Mouse (Mus musculus): Measurements from ENCODE around the gene Sbf1.

The Sbf1 gene

GRCm38 (mm10) chr15:89314511-89315189, 461 bp downstream of the Sbf1 start:
- peak; percentile 31 for DNase-seq

- no peak for DNase-seq
Observed at GRCm38 (mm10) chr15:89314107-89314506, 1.0 kb downstream of the Sbf1 start.

- DNase-seq: no peak
Observed at GRCm38 (mm10) chr15:89313359-89313758, 1.8 kb downstream of the Sbf1 start.

- DNase-seq: peak; percentile 57
Observed at GRCm38 (mm10) chr15:89309962-89310498, 5.1 kb downstream of the Sbf1 start.

- no peak for DNase-seq
Observed at GRCm38 (mm10) chr15:89308406-89309139, 6.5 kb downstream of the Sbf1 start.

GRCm38 (mm10) chr15:89307461-89307860, 7.7 kb downstream of the Sbf1 start:
- DNase-seq: no peak

- no peak for DNase-seq
Observed at GRCm38 (mm10) chr15:89305966-89306365, 9.1 kb downstream of the Sbf1 start.

GRCm38 (mm10) chr15:89300600-89300999, 14.5 kb downstream of the Sbf1 start:
- no peak for DNase-seq

GRCm38 (mm10) chr15:89300180-89300579, 14.9 kb downstream of the Sbf1 start:
- DNase-seq: no peak

GRCm38 (mm10) chr15:89297695-89298094, 17.4 kb downstream of the Sbf1 start:
- no peak for DNase-seq

- DNase-seq: no peak
Observed at GRCm38 (mm10) chr15:89296465-89296864, 18.6 kb downstream of the Sbf1 start.

- no peak for DNase-seq
Observed at GRCm38 (mm10) chr15:89295580-89296165, 19.4 kb downstream of the Sbf1 start.

- DNase-seq: no peak
Observed at GRCm38 (mm10) chr15:89293778-89294177, 21.3 kb downstream of the Sbf1 start.

- DNase-seq: no peak
Observed at GRCm38 (mm10) chr15:89292795-89293194, 22.3 kb downstream of the Sbf1 start.

- no peak for DNase-seq
Observed at GRCm38 (mm10) chr15:89291521-89291920, 23.6 kb downstream of the Sbf1 start.

- no peak for DNase-seq
Observed at GRCm38 (mm10) chr15:89289455-89289854, 25.7 kb downstream of the Sbf1 start.

GRCm38 (mm10) chr15:89288227-89288767, 26.8 kb downstream of the Sbf1 start:
- no peak for DNase-seq

GRCm38 (mm10) chr15:89286582-89286981, 28.5 kb downstream of the Sbf1 start:
- no peak for DNase-seq

- no peak for DNase-seq
Observed at GRCm38 (mm10) chr15:89286114-89286513, 29.0 kb downstream of the Sbf1 start.

- no peak for DNase-seq
Observed at GRCm38 (mm10) chr15:89285478-89285877, 29.6 kb downstream of the Sbf1 start.

- DNase-seq: no peak
Observed at GRCm38 (mm10) chr15:89285004-89285403, 30.1 kb downstream of the Sbf1 start.

GRCm38 (mm10) chr15:89284094-89284493, 31.0 kb downstream of the Sbf1 start:
- no peak for DNase-seq

GRCm38 (mm10) chr15:89282546-89282945, 32.6 kb downstream of the Sbf1 start:
- DNase-seq: no peak

GRCm38 (mm10) chr15:89277366-89277765, 37.7 kb downstream of the Sbf1 start:
- no peak for DNase-seq
